Mouse (Mus musculus) ES-E14 (cell line): Measurements from ENCODE around the gene Paqr3. TPM values are rescaled to one million over a fixed set of nuclear protein-coding genes. Genes with fewer than 3 reads are reported as not detected.

Experiments
- DNase-seq: peaks from one replicate; pipeline ENCODE4 v3.0.0-alpha.2; 2013; ENCODE audit warnings: low read depth, low spot score
- H3K27ac ChIP-seq: 2 replicates; pipeline ENCODE4 v1.5.1; 2012; ENCODE audit warnings: low read depth, mild to moderate bottlenecking, low read length, moderate library complexity, mixed read lengths; ENCODE audit not compliant: poor library complexity, insufficient read depth, severe bottlenecking
- H3K36me3 ChIP-seq: 2 replicates; pipeline ENCODE4 v1.6.1; 2012; ENCODE audit warnings: mild to moderate bottlenecking, low read length, moderate library complexity, mixed read lengths; ENCODE audit not compliant: control insufficient read depth, poor library complexity, insufficient read depth, severe bottlenecking
- H3K4me1 ChIP-seq, 2 experiments: fragments of 150-350 bp in 1 of 2; sonication (generic) in 1 of 2; 2 replicates each; pipeline ENCODE4 v1.6.1; 2012; ENCODE audit warnings: low read length in 2 of 2, mild to moderate bottlenecking in 1 of 2, mixed read lengths in 1 of 2; ENCODE audit not compliant: control insufficient read depth in 2 of 2, insufficient read depth in 2 of 2, poor library complexity in 1 of 2
- H3K4me3 ChIP-seq, 2 experiments: fragments of 150-350 bp in 1 of 2; sonication (generic) in 1 of 2; 2 replicates each; pipeline ENCODE4 v1.5.1; 2012; ENCODE audit warnings: low read length in 2 of 2, low read depth in 1 of 2, mild to moderate bottlenecking in 1 of 2, mixed read lengths in 1 of 2; ENCODE audit not compliant: insufficient read depth in 1 of 2, poor library complexity in 1 of 2, severe bottlenecking in 1 of 2
- H3K9ac ChIP-seq: 2 replicates; pipeline ENCODE4 v1.6.1; 2012; ENCODE audit warnings: low read depth, mild to moderate bottlenecking, low read length, mixed read lengths; ENCODE audit not compliant: poor library complexity, insufficient read depth, severe bottlenecking
- H3K9me3 ChIP-seq: fragments of 150-350 bp; sonication (generic); 2 replicates; pipeline ENCODE4 v1.6.1; 2012; ENCODE audit warnings: low read depth, mild to moderate bottlenecking, low read length; ENCODE audit not compliant: control insufficient read depth, insufficient read depth
- CHD2 ChIP-seq: IDR thresholded peaks from 2 replicates; pipeline ENCODE4 v1.6.1; 2014; ENCODE audit warnings: mild to moderate bottlenecking, low read depth, low read length, inconsistent platforms
- HCFC1 ChIP-seq: IDR thresholded peaks from 2 replicates; pipeline ENCODE4 v1.6.1; 2012; ENCODE audit warnings: low read length, inconsistent platforms, borderline replicate concordance; ENCODE audit not compliant: insufficient read depth
- MAFK ChIP-seq: IDR thresholded peaks from 2 replicates; pipeline ENCODE4 v1.6.1; 2014; ENCODE audit warnings: mild to moderate bottlenecking, low read depth, low read length, inconsistent platforms; ENCODE audit not compliant: insufficient read depth
- ZC3H11A ChIP-seq: IDR thresholded peaks from 2 replicates; pipeline ENCODE4 v1.6.1; 2012; ENCODE audit warnings: low read depth, mild to moderate bottlenecking, inconsistent platforms, low read length, borderline replicate concordance
- ZNF384 ChIP-seq: IDR thresholded peaks from 2 replicates; pipeline ENCODE4 v1.6.1; 2012; ENCODE audit warnings: low read depth, low read length, inconsistent platforms
- in situ Hi-C, 2 experiments: fragments of 600-800 bp; cut with MboI; formaldehyde crosslinking; loops; one replicate each; pipeline ENCODE4 v1.15.1; 2025; ENCODE audit warnings: low sequenced_read_pairs in 2 of 2, inconsistent platforms in 1 of 2; ENCODE audit not compliant: unreplicated experiment in 2 of 2
- total RNA-seq: library from RNA; depleted of rRNA; stranded (reverse); fragments of 300-350 nt; gene quantifications from 2 replicates; pipeline ENCODE4 v1.2.3, GENCODE M21; 2012

Paqr3 gene
- total RNA-seq, 1 experiment = 10.0 TPM

- Histone ChIP-seq H3K9ac (no peak overlapping the region), H3K4me3 (no peak overlapping the region), H3K36me3 (no peaks in the 10 kb centered on the region), H3K4me1 (no peaks in the 10 kb centered on the region), H3K9me3 (no peaks in the 10 kb centered on the region), H3K27ac (no peak overlapping the region)
- DNase-seq = peak; percentile 71
- in situ Hi-C loops = loop anchor here (5.0 to 10.0 kb wide), 2 partner anchors 426 to 429 kb away; no protein-coding TSS in a partner anchor
- TF ChIP-seq HCFC1 = no peak
- TF ChIP-seq ZC3H11A = peak; percentile 99
- 0 out of 2 replicates have a peak, but pooled peaks have one; percentile 34 for TF ChIP-seq MAFK
- no peak for TF ChIP-seq ZNF384
- TF ChIP-seq CHD2 = no peak
These were observed 17.1 kb upstream of the Paqr3 start for GRCm38 (mm10) chr5:97128242-97129226.

GRCm38 (mm10) chr5:97127284-97127683 lies 15.9 kb upstream of the Paqr3 start:
- in situ Hi-C loops = loop anchor here (5.0 to 10.0 kb wide), 2 partner anchors 428 to 430 kb away; no protein-coding TSS in a partner anchor
- Histone ChIP-seq H3K9me3 (no peaks in the 10 kb centered on the region), H3K27ac (no peak overlapping the region), H3K36me3 (no peaks in the 10 kb centered on the region), H3K4me1 (no peaks in the 10 kb centered on the region), H3K9ac (no peak overlapping the region), H3K4me3 (no peak overlapping the region)
- DNase-seq = no peak
- TF ChIP-seq HCFC1 (no peak), CHD2 (no peak), MAFK (peak; percentile 91)

GRCm38 (mm10) chr5:97126005-97126404 lies 14.6 kb upstream of the Paqr3 start:
- DNase-seq = peak; percentile 59
- in situ Hi-C loops = loop anchor here (5.0 to 10.0 kb wide), 2 partner anchors 429 to 431 kb away; no protein-coding TSS in a partner anchor
- Histone ChIP-seq H3K9ac (no peak overlapping the region), H3K4me3 (no peak overlapping the region), H3K4me1 (no peaks in the 10 kb centered on the region), H3K9me3 (no peaks in the 10 kb centered on the region), H3K36me3 (no peaks in the 10 kb centered on the region), H3K27ac (no peak overlapping the region)
- no peak for TF ChIP-seq HCFC1
- no peak for TF ChIP-seq CHD2
- no peak for TF ChIP-seq MAFK
- peak; percentile 96 for TF ChIP-seq ZC3H11A
- no peak for TF ChIP-seq ZNF384

GRCm38 (mm10) chr5:97125459-97125970 lies 14.1 kb upstream of the Paqr3 start:
- no peak overlapping the region for H3K27ac ChIP-seq
- DNase-seq = no peak
- in situ Hi-C loops = loop anchor here (5.0 to 10.0 kb wide), 2 partner anchors 429 to 432 kb away; no protein-coding TSS in a partner anchor
- H3K9me3 ChIP-seq = no peaks in the 10 kb centered on the region
- no peaks in the 10 kb centered on the region for H3K36me3 ChIP-seq
- H3K9ac ChIP-seq = no peak overlapping the region
- TF ChIP-seq ZNF384 = no peak
- TF ChIP-seq MAFK = no peak
- no peak for TF ChIP-seq CHD2
- TF ChIP-seq ZC3H11A = no peak
- TF ChIP-seq HCFC1 = no peak
- no peaks in the 10 kb centered on the region for H3K4me1 ChIP-seq
- no peak overlapping the region for H3K4me3 ChIP-seq
